Mouse (Mus musculus): ENCODE results near the gene Celf2. TPM values are rescaled to one million over a fixed set of nuclear protein-coding genes. Genes with fewer than 3 reads are reported as not detected.

Celf2 gene
- total RNA-seq, 2 experiments from 2014 or later = 448 to 459 TPM

- TF ChIP-seq CTCF (IDR thresholded peaks at IDR 0.05) = no peak
- Histone ChIP-seq H3K4me3 (no peak overlapping the region), H3K27ac (no peak overlapping the region)
- no peak for DNase-seq (ENCODE audit: extremely low spot score in 1 of 2, low spot score in 2 of 2)
- intact Hi-C loops (cut with DNase I) = no loop called here
Observed at GRCm38 (mm10) chr2:6623802-6624201, 885.6 kb downstream of the Celf2 start.

- intact Hi-C loops (cut with DNase I) = no loop called here
- no peak overlapping the region for H3K4me3 ChIP-seq
Observed at GRCm38 (mm10) chr2:6622082-6622481, 887.3 kb downstream of the Celf2 start.

GRCm38 (mm10) chr2:6618856-6619255 lies 890.5 kb downstream of the Celf2 start:
- no peak for DNase-seq (ENCODE audit: extremely low spot score in 1 of 2, low spot score in 2 of 2)

More at GRCm38 (mm10) chr2:6622082-6622481, 887.3 kb downstream of the Celf2 start:
- TF ChIP-seq CTCF (IDR thresholded peaks at IDR 0.05) = no peak
- H3K27ac ChIP-seq = no peak overlapping the region
- no peak for DNase-seq (ENCODE audit: extremely low spot score in 1 of 2, low spot score in 2 of 2)

GRCm38 (mm10) chr2:6618450-6618849 lies 890.9 kb downstream of the Celf2 start:
- no peak overlapping the region for H3K4me3 ChIP-seq
- no peak overlapping the region for H3K27ac ChIP-seq
- DNase-seq (ENCODE audit: extremely low spot score in 1 of 2, low spot score in 2 of 2) = no peak
- intact Hi-C loops (cut with DNase I) = no loop called here
- TF ChIP-seq CTCF (IDR thresholded peaks at IDR 0.05) = no peak

More at GRCm38 (mm10) chr2:6618856-6619255, 890.5 kb downstream of the Celf2 start:
- no peak overlapping the region; the same call in 1 of the 2 replicates for H3K27ac ChIP-seq
- intact Hi-C loops (cut with DNase I) = no loop called here
- no peak for TF ChIP-seq CTCF (IDR thresholded peaks at IDR 0.05)
- H3K4me3 ChIP-seq = no peak overlapping the region

- no peak for DNase-seq (ENCODE audit: extremely low spot score in 1 of 2, low spot score in 2 of 2)
- Histone ChIP-seq H3K27ac (no peak overlapping the region), H3K4me3 (no peak overlapping the region)
- no peak for TF ChIP-seq CTCF (IDR thresholded peaks at IDR 0.05)
- intact Hi-C loops (cut with DNase I) = no loop called here
Observed at GRCm38 (mm10) chr2:6604347-6604746, 905.0 kb downstream of the Celf2 start.

- H3K27ac ChIP-seq = no peak overlapping the region
- DNase-seq (ENCODE audit: extremely low spot score in 1 of 2, low spot score in 2 of 2) = no peak
- TF ChIP-seq CTCF (IDR thresholded peaks at IDR 0.05) = peak; percentile 31
- intact Hi-C loops (cut with DNase I) = no loop called here
- H3K4me3 ChIP-seq = no peak overlapping the region
Observed at GRCm38 (mm10) chr2:6603880-6604279, 905.5 kb downstream of the Celf2 start.

GRCm38 (mm10) chr2:6602163-6602562 lies 907.2 kb downstream of the Celf2 start:
- no peak for TF ChIP-seq CTCF (IDR thresholded peaks at IDR 0.05)
- H3K4me3 ChIP-seq = no peak overlapping the region
- no peak overlapping the region for H3K27ac ChIP-seq
- no peak for DNase-seq (ENCODE audit: extremely low spot score in 1 of 2, low spot score in 2 of 2)
- intact Hi-C loops (cut with DNase I) = no loop called here

- Histone ChIP-seq H3K27ac (no peak overlapping the region), H3K4me3 (no peak overlapping the region)
- no peak for DNase-seq (ENCODE audit: extremely low spot score in 1 of 2, low spot score in 2 of 2)
- TF ChIP-seq CTCF (IDR thresholded peaks at IDR 0.05) = no peak
- intact Hi-C loops (cut with DNase I) = no loop called here
Observed at GRCm38 (mm10) chr2:6598879-6599167, 910.5 kb downstream of the Celf2 start.

GRCm38 (mm10) chr2:6598124-6598878 lies 911.1 kb downstream of the Celf2 start:
- intact Hi-C loops (cut with DNase I) = no loop called here
- H3K4me3 ChIP-seq = no peak overlapping the region
- DNase-seq (ENCODE audit: extremely low spot score in 1 of 2, low spot score in 2 of 2) = no peak
- no peak overlapping the region for H3K27ac ChIP-seq
- TF ChIP-seq CTCF (IDR thresholded peaks at IDR 0.05) = no peak

GRCm38 (mm10) chr2:6594736-6595135 lies 914.6 kb downstream of the Celf2 start:
- DNase-seq (ENCODE audit: extremely low spot score in 1 of 2, low spot score in 2 of 2) = no peak
- no peak for TF ChIP-seq CTCF (IDR thresholded peaks at IDR 0.05)
- Histone ChIP-seq H3K4me3 (no peak overlapping the region), H3K27ac (peak overlapping the region; percentile 16; the same call in 1 of the 2 replicates)
- intact Hi-C loops (cut with DNase I) = no loop called here

- intact Hi-C loops (cut with DNase I) = no loop called here
- Histone ChIP-seq H3K4me3 (no peak overlapping the region), H3K27ac (no peak overlapping the region; the same call in 1 of the 2 replicates)
- DNase-seq (ENCODE audit: extremely low spot score in 1 of 2, low spot score in 2 of 2) = no peak
- no peak; the same call in 1 of the 2 replicates for TF ChIP-seq CTCF (IDR thresholded peaks at IDR 0.05)
Observed at GRCm38 (mm10) chr2:6594160-6594559, 915.2 kb downstream of the Celf2 start.

- Histone ChIP-seq H3K4me3 (no peak overlapping the region), H3K27ac (no peak overlapping the region; the same call in 1 of the 2 replicates)
- no peak for DNase-seq (ENCODE audit: extremely low spot score in 1 of 2, low spot score in 2 of 2)
- intact Hi-C loops (cut with DNase I) = no loop called here
- no peak for TF ChIP-seq CTCF (IDR thresholded peaks at IDR 0.05)
Observed at GRCm38 (mm10) chr2:6593739-6594138, 915.6 kb downstream of the Celf2 start.

GRCm38 (mm10) chr2:6586122-6586681 lies 923.2 kb downstream of the Celf2 start:
- H3K4me3 ChIP-seq = no peak overlapping the region
- H3K27ac ChIP-seq = no peak overlapping the region
- intact Hi-C loops (cut with DNase I) = no loop called here
- TF ChIP-seq CTCF (IDR thresholded peaks at IDR 0.05) = no peak
- DNase-seq (ENCODE audit: extremely low spot score in 1 of 2, low spot score in 2 of 2) = no peak

Measured in left cerebral cortex, adult 2 months (tissue).